Mouse (Mus musculus): Measurements from ENCODE around the gene Stpg2. TPM values are rescaled to one million over a fixed set of nuclear protein-coding genes. Genes with fewer than 3 reads are reported as not detected.
"Not testable (repeated sequence)": the region's sequence is repeated elsewhere in the genome, so short reads cannot be mapped to it uniquely, and the experiment has no call there.

Gene Stpg2
- polyA plus RNA-seq, 1 experiment = 0.03 TPM

- no peak for DNase-seq
- 62% methylated on average over 5 of the region's 5 CpGs for WGBS
- no peak overlapping the region for H3K27ac ChIP-seq (ENCODE audit: insufficient read depth, low read length)
- no peaks in the 10 kb centered on the region for H3K27me3 ChIP-seq (ENCODE audit: control insufficient read depth, insufficient read depth, low read length)
- TF ChIP-seq POLR2A (IDR thresholded peaks at IDR 0.05; ENCODE audit: borderline replicate concordance, insufficient read depth, low read length) = no peak
- TF ChIP-seq CTCF (IDR thresholded peaks at IDR 0.05; ENCODE audit: borderline replicate concordance, insufficient read depth, low read depth, low read length) = no peak
- no peak overlapping the region for H3K4me3 ChIP-seq (replicated peaks; ENCODE audit: insufficient read depth, low read depth, low read length)
- no peaks in the 10 kb centered on the region for H3K4me1 ChIP-seq (ENCODE audit: control insufficient read depth, insufficient read depth, low read length)
These were observed 296.7 kb downstream of the Stpg2 start for GRCm38 (mm10) chr3:139502216-139502615.

GRCm38 (mm10) chr3:139509275-139509985 is 303.9 kb downstream of the Stpg2 start:
- no peaks in the 10 kb centered on the region for H3K27me3 ChIP-seq (ENCODE audit: control insufficient read depth, insufficient read depth, low read length)
- WGBS = 25% methylated on average over 6 of the region's 6 CpGs
- H3K27ac ChIP-seq (ENCODE audit: insufficient read depth, low read length) = no peak overlapping the region
- H3K4me1 ChIP-seq (ENCODE audit: control insufficient read depth, insufficient read depth, low read length) = peaks cover 4% of the 10 kb centered on the region; the same call in 1 of the 2 replicates
- H3K4me3 ChIP-seq (replicated peaks; ENCODE audit: insufficient read depth, low read depth, low read length) = no peak overlapping the region
- peak; percentile 29 to 80 for DNase-seq
- peak; percentile 56; the same call in 1 of the 2 replicates for TF ChIP-seq CTCF (IDR thresholded peaks at IDR 0.05; ENCODE audit: borderline replicate concordance, insufficient read depth, low read depth, low read length)
- TF ChIP-seq POLR2A (IDR thresholded peaks at IDR 0.05; ENCODE audit: borderline replicate concordance, insufficient read depth, low read length) = no peak

- WGBS = 47% methylated on average over 2 of the region's 2 CpGs
- H3K27ac ChIP-seq (ENCODE audit: insufficient read depth, low read length) = no peak overlapping the region
- H3K27me3 ChIP-seq (ENCODE audit: control insufficient read depth, insufficient read depth, low read length) = no peaks in the 10 kb centered on the region
- H3K4me1 ChIP-seq (ENCODE audit: control insufficient read depth, insufficient read depth, low read length) = no peaks in the 10 kb centered on the region
- H3K4me3 ChIP-seq (replicated peaks; ENCODE audit: insufficient read depth, low read depth, low read length) = no peak overlapping the region
- no peak for DNase-seq
- TF ChIP-seq CTCF (IDR thresholded peaks at IDR 0.05; ENCODE audit: borderline replicate concordance, insufficient read depth, low read depth, low read length) (no peak), POLR2A (IDR thresholded peaks at IDR 0.05; ENCODE audit: borderline replicate concordance, insufficient read depth, low read length) (no peak)
These were observed 373.0 kb downstream of the Stpg2 start for GRCm38 (mm10) chr3:139578496-139578895.

- Histone ChIP-seq H3K4me1 (ENCODE audit: control insufficient read depth, insufficient read depth, low read length) (no peaks in the 10 kb centered on the region), H3K27ac (ENCODE audit: insufficient read depth, low read length) (no peak overlapping the region), H3K27me3 (ENCODE audit: control insufficient read depth, insufficient read depth, low read length) (no peaks in the 10 kb centered on the region), H3K4me3 (replicated peaks; ENCODE audit: insufficient read depth, low read depth, low read length) (no peak overlapping the region)
- DNase-seq = no peak
- TF ChIP-seq CTCF (IDR thresholded peaks at IDR 0.05; ENCODE audit: borderline replicate concordance, insufficient read depth, low read depth, low read length) = no peak
- no peak for TF ChIP-seq POLR2A (IDR thresholded peaks at IDR 0.05; ENCODE audit: borderline replicate concordance, insufficient read depth, low read length)
These were observed 375.8 kb downstream of the Stpg2 start for GRCm38 (mm10) chr3:139581298-139581697.

GRCm38 (mm10) chr3:139599508-139599907 is 394.0 kb downstream of the Stpg2 start:
- Histone ChIP-seq H3K27ac (ENCODE audit: insufficient read depth, low read length) (no peak overlapping the region), H3K4me1 (ENCODE audit: control insufficient read depth, insufficient read depth, low read length) (no peaks in the 10 kb centered on the region), H3K27me3 (ENCODE audit: control insufficient read depth, insufficient read depth, low read length) (no peaks in the 10 kb centered on the region), H3K4me3 (replicated peaks; ENCODE audit: insufficient read depth, low read depth, low read length) (no peak overlapping the region)
- 88% methylated on average over 3 of the region's 3 CpGs for WGBS
- no peak for TF ChIP-seq POLR2A (IDR thresholded peaks at IDR 0.05; ENCODE audit: borderline replicate concordance, insufficient read depth, low read length)
- DNase-seq = no peak

- not testable (repeated sequence) for H3K4me1 ChIP-seq (ENCODE audit: control insufficient read depth, insufficient read depth, low read length); H3K27ac ChIP-seq (ENCODE audit: insufficient read depth, low read length); H3K4me3 ChIP-seq (replicated peaks; ENCODE audit: insufficient read depth, low read depth, low read length); H3K27me3 ChIP-seq (ENCODE audit: control insufficient read depth, insufficient read depth, low read length); DNase-seq
These were observed 402.8 kb downstream of the Stpg2 start for GRCm38 (mm10) chr3:139608267-139608666.

- no peak for TF ChIP-seq POLR2A (IDR thresholded peaks at IDR 0.05; ENCODE audit: borderline replicate concordance, insufficient read depth, low read length)
- no peak for TF ChIP-seq CTCF (IDR thresholded peaks at IDR 0.05; ENCODE audit: borderline replicate concordance, insufficient read depth, low read depth, low read length)
- 81% methylated on average over 3 of the region's 3 CpGs for WGBS
- no peak for DNase-seq
- H3K27ac ChIP-seq (ENCODE audit: insufficient read depth, low read length) = no peak overlapping the region
- no peak overlapping the region for H3K4me3 ChIP-seq (replicated peaks; ENCODE audit: insufficient read depth, low read depth, low read length)
- H3K4me1 ChIP-seq (ENCODE audit: control insufficient read depth, insufficient read depth, low read length) = no peaks in the 10 kb centered on the region
- no peaks in the 10 kb centered on the region for H3K27me3 ChIP-seq (ENCODE audit: control insufficient read depth, insufficient read depth, low read length)
These were observed 409.1 kb downstream of the Stpg2 start for GRCm38 (mm10) chr3:139614641-139615040.

- H3K27ac ChIP-seq (ENCODE audit: insufficient read depth, low read length) = no peak overlapping the region
- 90% methylated on average over 7 of the region's 7 CpGs for WGBS
- DNase-seq = no peak
These were observed 410.3 kb downstream of the Stpg2 start for GRCm38 (mm10) chr3:139615791-139616190.

More at GRCm38 (mm10) chr3:139615791-139616190, 410.3 kb downstream of the Stpg2 start:
- Histone ChIP-seq H3K4me1 (ENCODE audit: control insufficient read depth, insufficient read depth, low read length) (no peaks in the 10 kb centered on the region), H3K4me3 (replicated peaks; ENCODE audit: insufficient read depth, low read depth, low read length) (no peak overlapping the region), H3K27me3 (ENCODE audit: control insufficient read depth, insufficient read depth, low read length) (no peaks in the 10 kb centered on the region)
- no peak for TF ChIP-seq CTCF (IDR thresholded peaks at IDR 0.05; ENCODE audit: borderline replicate concordance, insufficient read depth, low read depth, low read length)
- no peak for TF ChIP-seq POLR2A (IDR thresholded peaks at IDR 0.05; ENCODE audit: borderline replicate concordance, insufficient read depth, low read length)
